Mouse (Mus musculus) MEL (cell line): ENCODE data around the gene St6galnac3. TPM values are rescaled to one million over a fixed set of nuclear protein-coding genes. Genes with fewer than 3 reads are reported as not detected.

Source experiments
- DNase-seq: peaks from one replicate; pipeline ENCODE4 v3.0.0; 2011; ENCODE audit warnings: low read depth, low spot score
- H3K27ac ChIP-seq: 2 replicates; pipeline ENCODE4 v1.5.1; 2012; ENCODE audit warnings: low read depth, mild to moderate bottlenecking, control low read depth, low read length, moderate library complexity; ENCODE audit not compliant: control insufficient read depth
- H3K27me3 ChIP-seq, 2 experiments: fragments of 150-350 bp in 1 of 2; sonication (generic) in 1 of 2; 2 replicates each; pipeline ENCODE4 v1.6.1; 2012; ENCODE audit warnings: low read length in 2 of 2, mild to moderate bottlenecking in 2 of 2, improper control_type of control experiment in 1 of 2, moderate library complexity in 1 of 2; ENCODE audit not compliant: insufficient read depth in 2 of 2, control insufficient read depth in 1 of 2
- H3K36me3 ChIP-seq, 2 experiments: 2 replicates each; pipeline ENCODE4 v1.6.1; 2012 to 2014; ENCODE audit warnings: low read length in 2 of 2, improper control_type of control experiment in 1 of 2, inconsistent platforms in 1 of 2, mild to moderate bottlenecking in 1 of 2; ENCODE audit not compliant: insufficient read depth in 2 of 2, control insufficient read depth in 1 of 2
- H3K4me1 ChIP-seq, 2 experiments: fragments of 150-350 bp in 1 of 2; sonication (generic) in 1 of 2; 2 replicates each; pipeline ENCODE4 v1.6.1; 2012; ENCODE audit warnings: low read length in 2 of 2, improper control_type of control experiment in 1 of 2, mild to moderate bottlenecking in 1 of 2; ENCODE audit not compliant: insufficient read depth in 2 of 2, control insufficient read depth in 1 of 2
- H3K4me3 ChIP-seq, 2 experiments: fragments of 150-350 bp in 1 of 2; sonication (generic) in 1 of 2; 2 replicates each; pipeline ENCODE4 v1.5.1; 2012; ENCODE audit warnings: low read depth in 2 of 2, low read length in 2 of 2, mild to moderate bottlenecking in 2 of 2, moderate library complexity in 2 of 2, control low read depth in 1 of 2, improper control_type of control experiment in 1 of 2; ENCODE audit not compliant: control insufficient read depth in 1 of 2, insufficient read depth in 1 of 2
- H3K79me2 ChIP-seq: 2 replicates; pipeline ENCODE4 v1.6.1; 2012; ENCODE audit warnings: mild to moderate bottlenecking, low read length, moderate library complexity; ENCODE audit not compliant: control insufficient read depth, poor library complexity, insufficient read depth
- H3K9ac ChIP-seq: 2 replicates; pipeline ENCODE4 v1.6.1; 2012; ENCODE audit warnings: low read depth, mild to moderate bottlenecking, control low read depth, low read length, moderate library complexity; ENCODE audit not compliant: control insufficient read depth, poor library complexity, severe bottlenecking
- H3K9me3 ChIP-seq: fragments of 150-350 bp; sonication (generic); replicated peaks from 2 replicates; pipeline ENCODE4 v1.6.1; 2012; ENCODE audit warnings: mild to moderate bottlenecking, low read length, improper control_type of control experiment, moderate library complexity; ENCODE audit not compliant: insufficient read depth
- BHLHE40 ChIP-seq: IDR thresholded peaks from 2 replicates; pipeline ENCODE4 v1.6.1; 2012; ENCODE audit warnings: low read depth, mild to moderate bottlenecking, inconsistent platforms, low read length, improper control_type of control experiment, borderline replicate concordance
- CHD2 ChIP-seq: IDR thresholded peaks from 2 replicates; pipeline ENCODE4 v1.6.1; 2011; ENCODE audit warnings: low read length, improper control_type of control experiment
- CTCF ChIP-seq, 3 experiments: IDR thresholded peaks in 2 of 3; conservative IDR thresholded peaks in 1 of 3; 2 replicates each; pipeline ENCODE4 v1.5.1; 2011 to 2012; ENCODE audit warnings: low read length in 3 of 3, low read depth in 2 of 3, mild to moderate bottlenecking in 2 of 3, improper control_type of control experiment in 1 of 3, inconsistent platforms in 1 of 3, mixed read lengths in 1 of 3, moderate library complexity in 1 of 3; ENCODE audit not compliant: control insufficient read depth in 1 of 3, insufficient read depth in 1 of 3, poor library complexity in 1 of 3, severe bottlenecking in 1 of 3
- GABPA ChIP-seq: IDR thresholded peaks from 2 replicates; pipeline ENCODE4 v1.6.1; 2012; ENCODE audit warnings: low read depth, mild to moderate bottlenecking, inconsistent platforms, low read length, improper control_type of control experiment, moderate library complexity
- JUND ChIP-seq: IDR thresholded peaks from 2 replicates; pipeline ENCODE4 v1.6.1; 2011; ENCODE audit warnings: low read depth, mild to moderate bottlenecking, improper control_type of control experiment, low read length
- KAT2A ChIP-seq: conservative IDR thresholded peaks from 2 replicates; pipeline ENCODE4 v1.6.1; 2012; ENCODE audit warnings: low read depth, low read length, improper control_type of control experiment, inconsistent platforms
- MAZ ChIP-seq: IDR thresholded peaks from 2 replicates; pipeline ENCODE4 v1.6.1; 2012; ENCODE audit warnings: low read depth, mild to moderate bottlenecking, inconsistent platforms, low read length, improper control_type of control experiment
- MXI1 ChIP-seq: IDR thresholded peaks from 2 replicates; pipeline ENCODE4 v1.6.1; 2011; ENCODE audit warnings: mild to moderate bottlenecking, low read depth, low read length, improper control_type of control experiment
- MYB ChIP-seq: IDR thresholded peaks from 2 replicates; pipeline ENCODE4 v1.6.1; 2011; ENCODE audit warnings: mild to moderate bottlenecking, low read depth, low read length, improper control_type of control experiment
- NRF1 ChIP-seq: IDR thresholded peaks from 2 replicates; pipeline ENCODE4 v1.6.1; 2014; ENCODE audit warnings: low read depth, mild to moderate bottlenecking, inconsistent platforms, low read length, improper control_type of control experiment, moderate library complexity; ENCODE audit not compliant: poor library complexity, insufficient read depth, severe bottlenecking
- POLR2AphosphoS2 ChIP-seq: IDR thresholded peaks from 2 replicates; pipeline ENCODE4 v1.6.1; 2011; ENCODE audit warnings: low read length, improper control_type of control experiment
- POLR2AphosphoS5 ChIP-seq: IDR thresholded peaks from 2 replicates; pipeline ENCODE4 v1.6.1; 2012; ENCODE audit warnings: low read depth, borderline replicate concordance, mild to moderate bottlenecking, inconsistent platforms, low read length, moderate library complexity, mixed read lengths
- RAD21 ChIP-seq: IDR thresholded peaks from 2 replicates; pipeline ENCODE4 v1.6.1; 2011; ENCODE audit warnings: mild to moderate bottlenecking, low read depth, low read length, improper control_type of control experiment
- RCOR1 ChIP-seq: IDR thresholded peaks from 2 replicates; pipeline ENCODE4 v1.6.1; 2012; ENCODE audit warnings: low read depth, mild to moderate bottlenecking, inconsistent platforms, low read length, improper control_type of control experiment
- SIN3A ChIP-seq: IDR thresholded peaks from 2 replicates; pipeline ENCODE4 v1.6.1; 2012; ENCODE audit warnings: low read length, improper control_type of control experiment, inconsistent platforms
- SMC3 ChIP-seq: IDR thresholded peaks from 2 replicates; pipeline ENCODE4 v1.6.1; 2011; ENCODE audit warnings: low read depth, low read length, improper control_type of control experiment
- TAL1 ChIP-seq: IDR thresholded peaks from 2 replicates; pipeline ENCODE4 v1.6.1; 2012; ENCODE audit warnings: mild to moderate bottlenecking, inconsistent platforms, low read length, moderate library complexity, mixed read lengths
- TBP ChIP-seq: IDR thresholded peaks from 2 replicates; pipeline ENCODE4 v1.8.0; 2011; ENCODE audit warnings: low read depth, low read length, improper control_type of control experiment
- TCF12 ChIP-seq: IDR thresholded peaks from 2 replicates; pipeline ENCODE4 v1.6.1; 2014; ENCODE audit warnings: low read depth, mild to moderate bottlenecking, inconsistent platforms, low read length, improper control_type of control experiment, moderate library complexity
- UBTF ChIP-seq: IDR thresholded peaks from 2 replicates; pipeline ENCODE4 v1.6.1; 2012; ENCODE audit warnings: low read depth, mild to moderate bottlenecking, inconsistent platforms, low read length, improper control_type of control experiment, moderate library complexity, borderline replicate concordance; ENCODE audit not compliant: insufficient read depth
- USF2 ChIP-seq, 2 experiments: IDR thresholded peaks; 2 replicates each; pipeline ENCODE4 v1.6.1; 2011 to 2012; ENCODE audit warnings: improper control_type of control experiment in 2 of 2, low read length in 2 of 2, borderline replicate concordance in 1 of 2, inconsistent platforms in 1 of 2, low read depth in 1 of 2, mild to moderate bottlenecking in 1 of 2; ENCODE audit not compliant: insufficient read depth in 1 of 2
- ZKSCAN1 ChIP-seq: IDR thresholded peaks from 2 replicates; pipeline ENCODE4 v1.6.1; 2012; ENCODE audit warnings: low read depth, mild to moderate bottlenecking, inconsistent platforms, low read length, improper control_type of control experiment, moderate library complexity
- ZMIZ1 ChIP-seq: IDR thresholded peaks from 2 replicates; pipeline ENCODE4 v1.6.1; 2012; ENCODE audit warnings: low read depth, mild to moderate bottlenecking, inconsistent platforms, low read length, improper control_type of control experiment, moderate library complexity
- polyA plus RNA-seq, 2 experiments: library from polyadenylated mRNA; stranded (reverse) in 1 of 2; unstranded in 1 of 2; fragments of >175 nt in 1 of 2; fragments of >200 nt in 1 of 2; gene quantifications; 2 replicates each; pipeline versions ENCODE4 v1.2.1 to v1.2.4; 2012; ENCODE audit warnings: low replicate concordance in 2 of 2, low read depth in 1 of 2; ENCODE audit not compliant: insufficient read length in 2 of 2, insufficient read depth in 1 of 2, missing spikeins in 1 of 2
- total RNA-seq: library from RNA; depleted of rRNA; stranded (reverse); fragments of 300-350 nt; gene quantifications from 2 replicates; pipeline ENCODE4 v1.2.3, GENCODE M21; 2012

The St6galnac3 gene
- total and polyA plus RNA-seq, 3 experiments: 7.8 to 11.4 TPM; not detected in 1

GRCm38 (mm10) chr3:153516848-153517247 is 208.1 kb downstream of the St6galnac3 start:
- DNase-seq: no peak
- Histone ChIP-seq H3K4me1 (peaks cover 16% of the 10 kb centered on the region in 2 experiments), H3K27me3 (no peaks in the 10 kb centered on the region), H3K79me2 (no peaks in the 10 kb centered on the region; the same call in 1 of the 2 replicates), H3K4me3 (no peak overlapping the region), H3K36me3 (peaks cover 0 to 16% of the 10 kb centered on the region in 2 experiments; a peak in 2 of 4 replicates), H3K9me3 (no peaks in the 10 kb centered on the region), H3K9ac (no peak overlapping the region), H3K27ac (no peak overlapping the region)
- TF ChIP-seq ZMIZ1 (no peak), TBP (no peak), KAT2A (no peak), MAZ (no peak), SMC3 (no peak), MXI1 (no peak), CHD2 (no peak), JUND (no peak), NRF1 (no peak), SIN3A (no peak)

- Histone ChIP-seq H3K79me2 (no peaks in the 10 kb centered on the region; the same call in 1 of the 2 replicates), H3K9me3 (no peaks in the 10 kb centered on the region), H3K4me1 (peaks cover 34 to 45% of the 10 kb centered on the region in 2 experiments), H3K27me3 (no peaks in the 10 kb centered on the region), H3K36me3 (peaks cover 0 to 43% of the 10 kb centered on the region in 2 experiments; a peak in 2 of 4 replicates), H3K4me3 (no peak overlapping the region), H3K27ac (peak overlapping the region; percentile 91; the same call in 1 of the 2 replicates), H3K9ac (no peak overlapping the region; the same call in 1 of the 2 replicates)
- TF ChIP-seq NRF1 (no peak), RCOR1 (no peak), MYB (no peak), CTCF (IDR thresholded peaks at IDR 0.05 in 2 of 3, conservative IDR thresholded peaks at IDR 0.05 in 1 of 3; ENCODE audit: control insufficient read depth in 1 of 3, insufficient read depth in 1 of 3, low read depth in 2 of 3, low read length in 3 of 3, poor library complexity in 1 of 3, severe bottlenecking in 1 of 3) (no peak), UBTF (no peak), TAL1 (no peak), ZKSCAN1 (no peak), POLR2AphosphoS2 (no peak), POLR2AphosphoS5 (no peak), GABPA (no peak), RAD21 (no peak), JUND (no peak), TCF12 (no peak), USF2 (IDR thresholded peaks at IDR 0.05; ENCODE audit: borderline replicate concordance in 1 of 2, insufficient read depth in 1 of 2, low read depth in 1 of 2, low read length in 2 of 2) (no peak), MAZ (no peak), BHLHE40 (no peak)
- no peak for DNase-seq
Observed at GRCm38 (mm10) chr3:153513501-153514060, 211.4 kb downstream of the St6galnac3 start.
